Mouse (Mus musculus): ENCODE measurements around the gene Dcaf12l1. TPM values are rescaled to one million over a fixed set of nuclear protein-coding genes. Genes with fewer than 3 reads are reported as not detected.

The Dcaf12l1 gene
- not detected for polyA plus RNA-seq (2017; shearing (Covaris generic))

DNA sequence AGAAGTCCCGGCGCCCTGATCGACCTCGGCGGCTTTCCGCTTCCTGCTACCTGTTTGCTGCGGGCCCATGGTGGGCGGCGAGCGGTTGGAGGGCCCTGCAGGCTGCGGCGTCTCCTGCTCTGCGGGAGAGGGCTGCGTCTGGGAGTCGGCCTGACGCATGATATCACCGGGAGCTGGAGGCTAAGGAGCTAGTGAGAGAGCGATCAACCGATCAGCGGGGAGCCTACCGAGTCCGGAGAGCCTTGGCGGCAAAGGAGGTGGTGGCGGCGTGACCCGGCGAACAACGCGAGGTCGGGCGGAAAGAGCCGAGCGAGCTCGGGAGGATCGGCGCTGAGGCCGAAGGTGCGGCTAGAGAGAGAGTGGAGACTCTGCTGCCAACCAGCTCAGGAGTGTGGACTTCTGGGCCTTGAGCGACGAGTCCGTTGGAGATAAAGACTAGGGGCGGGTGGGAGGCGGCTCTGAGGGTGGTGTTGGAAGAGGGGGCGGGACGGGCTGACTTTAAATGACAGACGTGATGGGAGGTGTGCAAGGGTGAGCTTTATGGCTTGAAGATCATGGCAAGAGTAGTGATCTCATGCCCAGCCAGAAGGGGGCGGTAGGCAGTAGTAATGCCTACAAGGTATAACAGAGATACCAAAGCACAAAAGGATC lies at the start of gene Dcaf12l1:
Dcaf12l1 (minus strand) TSS at position 437 of the 651 bp plus-strand sequence.

Measured in effector memory CD4-positive, alpha-beta T cell, adult 7 months (primary cell).